Mouse (Mus musculus): Measurements from ENCODE around the gene Gucy2g.

DNA sequence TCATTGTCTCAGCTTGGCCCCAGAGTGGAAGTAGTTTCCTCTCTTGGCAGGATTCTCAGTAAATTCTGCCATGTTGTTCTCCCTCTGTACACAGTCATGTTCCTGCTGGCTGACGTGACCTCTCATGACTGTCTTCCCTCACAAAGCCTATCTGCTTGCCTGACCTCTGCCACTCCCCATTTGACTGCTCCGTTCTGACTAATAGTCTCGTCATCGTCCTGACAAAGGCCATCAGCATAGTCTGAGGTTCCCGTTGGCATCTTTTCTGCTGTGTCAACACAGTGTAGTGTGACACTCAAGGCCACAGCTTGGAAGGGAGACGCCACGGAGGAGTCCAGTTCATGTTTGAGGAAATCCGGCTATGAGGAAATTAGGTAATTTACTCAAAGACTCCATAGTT lies 8.9 kb downstream of the Gucy2g start:
- no peak for TF ChIP-seq CTCF (IDR thresholded peaks at IDR 0.05; ENCODE audit: low read depth, low read length)
- no peak for TF ChIP-seq TAL1 (conservative IDR thresholded peaks at IDR 0.05; ENCODE audit: low read depth, low read length)
- TF ChIP-seq GATA2 (IDR thresholded peaks at IDR 0.05; ENCODE audit: borderline replicate concordance, low read depth, low read length): no peak
- TF ChIP-seq GATA1 (IDR thresholded peaks at IDR 0.05; ENCODE audit: borderline replicate concordance, low read length): no peak
- no peak for TF ChIP-seq POLR2AphosphoS5 (IDR thresholded peaks at IDR 0.05; ENCODE audit: insufficient replicate concordance, low read depth, low read length)
